Mouse (Mus musculus): ENCODE results near the gene Pth2. TPM values are rescaled to one million over a fixed set of nuclear protein-coding genes. Genes with fewer than 3 reads are reported as not detected.
"Not testable (repeated sequence)": the region's sequence is repeated elsewhere in the genome, so short reads cannot be mapped to it uniquely, and the experiment has no call there.

The Pth2 gene
- total and polyA plus RNA-seq, 3 experiments = not detected

DNA sequence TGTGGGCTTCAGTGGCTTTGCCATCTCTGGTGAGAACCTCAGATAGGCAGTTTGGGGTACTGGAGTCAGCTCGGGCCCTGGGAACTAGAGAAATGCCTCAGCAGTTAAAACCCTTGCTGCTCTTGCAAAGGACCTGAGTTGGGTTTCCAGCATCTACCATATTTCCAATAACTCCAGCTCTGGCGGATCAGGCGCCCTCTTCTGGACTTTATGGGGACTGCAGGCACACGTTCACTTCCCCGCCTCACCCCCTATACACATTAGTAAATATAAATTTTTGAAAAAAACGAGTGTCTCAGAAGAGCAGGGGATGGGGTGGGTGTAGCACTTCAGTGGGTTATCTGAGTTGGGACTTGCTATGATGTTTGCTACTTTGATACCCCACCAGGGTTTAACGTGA is 7.8 kb upstream of the Pth2 start:
- H3K4me1 ChIP-seq (ENCODE audit: control insufficient read depth, insufficient read depth, low read length) = no peaks in the 10 kb centered on the region
- no peaks in the 10 kb centered on the region for H3K79me2 ChIP-seq (replicated peaks; ENCODE audit: control insufficient read depth, insufficient read depth, low read length)
- H3K27me3 ChIP-seq (ENCODE audit: control insufficient read depth, insufficient read depth, low read length) = peaks cover 26% of the 10 kb centered on the region
- DNase-seq = no peak
- 57% methylated on average over 7 of the region's 7 CpGs for WGBS
- intact Hi-C loops (cut with DNase I) = no loop called here
- no peak overlapping the region for H3K27ac ChIP-seq
- H3K4me3 ChIP-seq = no peak overlapping the region
- TF ChIP-seq EP300 (IDR thresholded peaks at IDR 0.05; ENCODE audit: insufficient read depth, low read depth, low read length) (no peak), CTCF (IDR thresholded peaks at IDR 0.05) (peak; percentile 65)
- no peaks in the 10 kb centered on the region for H3K36me3 ChIP-seq (ENCODE audit: control insufficient read depth, insufficient read depth, low read length)
- H3K9ac ChIP-seq (ENCODE audit: low read depth, low read length) = no peak overlapping the region

DNA sequence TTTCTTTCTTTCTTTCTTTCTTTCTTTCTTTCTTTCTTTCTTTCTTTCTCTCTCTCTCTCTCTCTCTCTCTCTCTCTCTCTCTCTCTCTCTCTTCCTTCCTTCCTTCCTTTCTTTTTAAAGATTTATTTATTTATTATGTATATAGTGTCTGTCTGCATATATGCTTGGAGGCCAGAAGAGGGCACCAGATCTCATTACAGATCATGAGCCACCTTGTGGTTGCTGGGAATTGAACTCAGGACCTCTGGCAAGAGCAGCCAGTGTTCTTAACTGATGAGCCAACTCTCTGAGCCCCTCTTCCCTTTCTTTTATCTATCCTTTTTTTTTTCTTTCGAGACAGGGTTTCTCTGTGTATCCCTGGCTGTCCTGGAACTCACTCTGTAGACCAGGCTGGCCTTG is 7.0 kb upstream of the Pth2 start:
- H3K4me3 ChIP-seq; intact Hi-C loops (cut with DNase I); H3K79me2 ChIP-seq (replicated peaks; ENCODE audit: control insufficient read depth, insufficient read depth, low read length); H3K36me3 ChIP-seq (ENCODE audit: control insufficient read depth, insufficient read depth, low read length); H3K27ac ChIP-seq; H3K4me1 ChIP-seq (ENCODE audit: control insufficient read depth, insufficient read depth, low read length); H3K9ac ChIP-seq (ENCODE audit: low read depth, low read length); DNase-seq: not testable (repeated sequence)
- WGBS = 42% methylated on average over 1 of the region's 1 CpGs
- TF ChIP-seq CTCF (IDR thresholded peaks at IDR 0.05) = peak; percentile 57
- H3K27me3 ChIP-seq (ENCODE audit: control insufficient read depth, insufficient read depth, low read length) = peaks cover 25% of the 10 kb centered on the region

DNA sequence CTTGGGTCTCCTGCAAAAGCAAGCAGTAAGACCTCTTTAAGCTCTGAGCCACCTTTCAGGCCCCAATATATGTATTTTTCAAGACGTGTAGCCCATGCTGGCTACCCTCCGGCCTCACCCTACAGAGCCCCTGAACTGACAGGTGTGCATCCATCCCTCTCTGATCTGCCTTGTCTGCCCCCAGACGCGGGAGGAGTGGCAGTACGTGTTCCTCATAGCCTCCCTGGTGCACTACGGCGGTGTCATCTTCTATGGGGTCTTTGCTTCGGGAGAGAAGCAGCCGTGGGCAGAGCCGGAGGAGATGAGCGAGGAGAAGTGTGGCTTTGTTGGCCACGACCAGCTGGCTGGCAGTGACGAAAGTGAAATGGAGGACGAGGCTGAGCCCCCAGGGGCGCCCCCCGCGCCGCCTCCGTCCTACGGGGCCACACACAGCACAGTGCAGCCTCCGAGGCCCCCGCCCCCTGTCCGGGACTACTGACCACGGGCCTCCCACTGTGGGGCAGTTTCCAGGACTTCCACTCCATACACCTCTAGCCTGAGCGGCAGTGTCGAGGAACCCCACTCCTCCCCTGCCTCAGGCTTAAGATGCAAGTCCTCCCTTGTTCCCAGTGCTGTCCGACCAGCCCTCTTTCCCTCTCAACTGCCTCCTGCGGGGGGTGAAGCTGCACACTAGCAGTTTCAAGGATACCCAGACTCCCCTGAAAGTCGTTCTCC is 6.1 kb upstream of the Pth2 start:
- Histone ChIP-seq H3K4me3 (no peak overlapping the region), H3K9ac (ENCODE audit: low read depth, low read length) (no peak overlapping the region), H3K36me3 (ENCODE audit: control insufficient read depth, insufficient read depth, low read length) (no peaks in the 10 kb centered on the region), H3K27me3 (ENCODE audit: control insufficient read depth, insufficient read depth, low read length) (peaks cover 23% of the 10 kb centered on the region), H3K4me1 (ENCODE audit: control insufficient read depth, insufficient read depth, low read length) (no peaks in the 10 kb centered on the region), H3K27ac (no peak overlapping the region), H3K79me2 (replicated peaks; ENCODE audit: control insufficient read depth, insufficient read depth, low read length) (no peaks in the 10 kb centered on the region)
- 17% methylated on average over 29 of the region's 29 CpGs for WGBS
- intact Hi-C loops (cut with DNase I) = no loop called here
- DNase-seq = no peak
- TF ChIP-seq CTCF (IDR thresholded peaks at IDR 0.05) (no peak), POLR2A (IDR thresholded peaks at IDR 0.05; ENCODE audit: insufficient read depth, low read depth, low read length) (no peak), EP300 (IDR thresholded peaks at IDR 0.05; ENCODE audit: insufficient read depth, low read depth, low read length) (no peak)

DNA sequence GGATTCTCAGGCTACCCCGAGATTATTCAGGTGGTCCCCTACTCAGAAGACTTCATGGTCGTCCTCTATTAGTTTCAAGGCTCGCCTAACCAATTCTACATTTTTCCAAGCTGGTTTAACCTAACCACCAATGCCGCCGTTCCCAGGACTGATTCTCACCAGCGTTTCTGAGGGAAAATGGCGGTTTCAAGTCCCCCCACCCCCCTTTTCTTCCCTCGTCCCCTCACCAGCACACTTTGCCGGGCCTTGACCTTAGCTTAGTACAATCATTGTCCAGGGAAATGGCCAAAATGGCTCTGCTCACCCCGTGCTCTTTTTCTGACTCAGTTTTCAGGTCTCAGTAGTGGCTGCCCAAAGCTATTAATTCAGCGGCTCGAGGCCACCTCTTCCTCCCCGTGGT is 5.4 kb upstream of the Pth2 start:
- intact Hi-C loops (cut with DNase I) = no loop called here

DNA sequence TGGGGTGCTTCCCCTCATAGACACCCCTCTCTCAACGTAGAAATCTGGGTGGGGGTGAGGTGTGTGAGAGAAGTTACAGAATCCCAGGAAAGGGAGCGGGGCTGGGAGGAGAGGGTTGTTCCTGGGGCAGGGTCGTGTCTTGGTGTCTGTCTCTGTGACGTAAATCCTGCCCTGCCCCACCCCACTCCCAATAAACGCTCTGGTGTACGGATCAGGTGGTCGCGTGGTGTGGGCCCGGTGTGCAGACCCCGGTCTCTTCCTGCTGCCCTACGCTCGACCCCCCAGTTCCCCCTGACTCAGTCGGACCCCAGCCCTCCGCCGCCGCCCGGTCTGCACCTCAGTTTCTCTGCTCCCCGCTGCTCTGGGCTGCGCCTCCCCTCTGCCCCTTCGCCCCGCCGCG is 4.9 kb upstream of the Pth2 start:
- intact Hi-C loops (cut with DNase I) = no loop called here
- peaks cover 24% of the 10 kb centered on the region for H3K27me3 ChIP-seq (ENCODE audit: control insufficient read depth, insufficient read depth, low read length)
- H3K79me2 ChIP-seq (replicated peaks; ENCODE audit: control insufficient read depth, insufficient read depth, low read length) = no peaks in the 10 kb centered on the region
- H3K36me3 ChIP-seq (ENCODE audit: control insufficient read depth, insufficient read depth, low read length) = no peaks in the 10 kb centered on the region
- TF ChIP-seq CTCF (IDR thresholded peaks at IDR 0.05) (no peak), POLR2A (IDR thresholded peaks at IDR 0.05; ENCODE audit: insufficient read depth, low read depth, low read length) (no peak), EP300 (IDR thresholded peaks at IDR 0.05; ENCODE audit: insufficient read depth, low read depth, low read length) (no peak)
- H3K4me3 ChIP-seq = no peak overlapping the region
- H3K4me1 ChIP-seq (ENCODE audit: control insufficient read depth, insufficient read depth, low read length) = no peaks in the 10 kb centered on the region
- DNase-seq = no peak
- H3K9ac ChIP-seq (ENCODE audit: low read depth, low read length) = no peak overlapping the region
- H3K27ac ChIP-seq = no peak overlapping the region
- 3% methylated on average over 23 of the region's 23 CpGs for WGBS

More for the DNA sequence above, 5.4 kb upstream of the Pth2 start:
- no peaks in the 10 kb centered on the region for H3K36me3 ChIP-seq (ENCODE audit: control insufficient read depth, insufficient read depth, low read length)
- peaks cover 23% of the 10 kb centered on the region for H3K27me3 ChIP-seq (ENCODE audit: control insufficient read depth, insufficient read depth, low read length)
- no peak overlapping the region for H3K9ac ChIP-seq (ENCODE audit: low read depth, low read length)
- no peak overlapping the region for H3K4me3 ChIP-seq
- TF ChIP-seq EP300 (IDR thresholded peaks at IDR 0.05; ENCODE audit: insufficient read depth, low read depth, low read length) (no peak), POLR2A (IDR thresholded peaks at IDR 0.05; ENCODE audit: insufficient read depth, low read depth, low read length) (no peak)
- no peak overlapping the region for H3K27ac ChIP-seq
- H3K4me1 ChIP-seq (ENCODE audit: control insufficient read depth, insufficient read depth, low read length) = no peaks in the 10 kb centered on the region
- 12% methylated on average over 13 of the region's 13 CpGs for WGBS
- no peaks in the 10 kb centered on the region for H3K79me2 ChIP-seq (replicated peaks; ENCODE audit: control insufficient read depth, insufficient read depth, low read length)
- no peak for DNase-seq

DNA sequence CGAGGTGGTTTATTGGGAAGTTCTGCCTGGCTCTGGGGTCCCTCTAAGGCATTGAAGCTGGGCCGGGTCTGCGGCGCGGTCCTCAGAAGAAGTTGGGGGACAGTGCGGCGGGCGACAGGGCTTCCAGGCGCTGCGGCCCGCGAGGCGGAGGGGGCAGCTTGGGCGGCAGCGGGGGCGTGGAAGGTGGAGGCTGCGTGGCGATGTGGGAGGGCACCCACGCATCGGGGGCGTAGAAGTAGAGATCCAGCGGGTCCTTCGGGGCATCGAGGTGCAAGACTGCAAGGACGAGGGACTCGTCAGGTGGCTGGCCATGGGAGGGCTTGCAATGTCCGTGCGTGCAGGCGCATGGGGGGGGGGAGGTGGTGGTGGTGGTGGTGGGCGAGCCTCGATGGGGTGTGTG is 4.4 kb upstream of the Pth2 start:
- H3K36me3 ChIP-seq (ENCODE audit: control insufficient read depth, insufficient read depth, low read length) = no peaks in the 10 kb centered on the region
- H3K4me3 ChIP-seq = no peak overlapping the region
- TF ChIP-seq CTCF (IDR thresholded peaks at IDR 0.05) = no peak
- intact Hi-C loops (cut with DNase I) = no loop called here
- 3% methylated on average over 31 of the region's 31 CpGs for WGBS
- DNase-seq = no peak
- no peaks in the 10 kb centered on the region for H3K4me1 ChIP-seq (ENCODE audit: control insufficient read depth, insufficient read depth, low read length)
- no peak overlapping the region for H3K9ac ChIP-seq (ENCODE audit: low read depth, low read length)
- H3K27me3 ChIP-seq (ENCODE audit: control insufficient read depth, insufficient read depth, low read length) = peaks cover 28% of the 10 kb centered on the region
- no peak overlapping the region for H3K27ac ChIP-seq
- H3K79me2 ChIP-seq (replicated peaks; ENCODE audit: control insufficient read depth, insufficient read depth, low read length) = no peaks in the 10 kb centered on the region

Data from heart, adult 2 months (tissue).